1 mouse cellular context compared by ENCODE assay signal in genomic region chr17:31060588-31061345, GRCm38 (mm10).
TF ChIP-seq lines count a peak whose summit lies in the region.

No protein-coding gene starts in this region.

TF ChIP-seq in MEL, 35 proteins besides CTCF, POLR2A, EP300 and RAD21 (continued from another document):
- TF ChIP-seq SIN3A (IDR thresholded peaks at IDR 0.05; ENCODE audit: low read length) (peak; percentile 86), SMC3 (IDR thresholded peaks at IDR 0.05; ENCODE audit: low read depth, low read length) (no peak), NRF1 (IDR thresholded peaks at IDR 0.05; ENCODE audit: insufficient read depth, low read depth, low read length, poor library complexity, severe bottlenecking) (no peak), ETS1 (IDR thresholded peaks at IDR 0.05; ENCODE audit: low read depth, low read length) (peak; percentile 83), ZMIZ1 (IDR thresholded peaks at IDR 0.05; ENCODE audit: low read depth, low read length) (no peak), RCOR1 (IDR thresholded peaks at IDR 0.05; ENCODE audit: low read depth, low read length) (no peak; the same call in 1 of the 2 replicates), BHLHE40 (IDR thresholded peaks at IDR 0.05; ENCODE audit: borderline replicate concordance, low read depth, low read length) (no peak), ZKSCAN1 (IDR thresholded peaks at IDR 0.05; ENCODE audit: low read depth, low read length) (no peak)
